Mouse (Mus musculus): ENCODE results near the gene Mrps34.
A peak's percentile ranks its signal among the peaks of the same experiment; 100 is the strongest.
"Not testable (repeated sequence)": the region's sequence is repeated elsewhere in the genome, so short reads cannot be mapped to it uniquely, and the experiment has no call there.

Mrps34 gene

GRCm38 (mm10) chr17:24900014-24900413 is 5.1 kb downstream of the Mrps34 start:
- no peak for DNase-seq

GRCm38 (mm10) chr17:24902124-24902523 is 7.2 kb downstream of the Mrps34 start:
- no peak for DNase-seq

DNA sequence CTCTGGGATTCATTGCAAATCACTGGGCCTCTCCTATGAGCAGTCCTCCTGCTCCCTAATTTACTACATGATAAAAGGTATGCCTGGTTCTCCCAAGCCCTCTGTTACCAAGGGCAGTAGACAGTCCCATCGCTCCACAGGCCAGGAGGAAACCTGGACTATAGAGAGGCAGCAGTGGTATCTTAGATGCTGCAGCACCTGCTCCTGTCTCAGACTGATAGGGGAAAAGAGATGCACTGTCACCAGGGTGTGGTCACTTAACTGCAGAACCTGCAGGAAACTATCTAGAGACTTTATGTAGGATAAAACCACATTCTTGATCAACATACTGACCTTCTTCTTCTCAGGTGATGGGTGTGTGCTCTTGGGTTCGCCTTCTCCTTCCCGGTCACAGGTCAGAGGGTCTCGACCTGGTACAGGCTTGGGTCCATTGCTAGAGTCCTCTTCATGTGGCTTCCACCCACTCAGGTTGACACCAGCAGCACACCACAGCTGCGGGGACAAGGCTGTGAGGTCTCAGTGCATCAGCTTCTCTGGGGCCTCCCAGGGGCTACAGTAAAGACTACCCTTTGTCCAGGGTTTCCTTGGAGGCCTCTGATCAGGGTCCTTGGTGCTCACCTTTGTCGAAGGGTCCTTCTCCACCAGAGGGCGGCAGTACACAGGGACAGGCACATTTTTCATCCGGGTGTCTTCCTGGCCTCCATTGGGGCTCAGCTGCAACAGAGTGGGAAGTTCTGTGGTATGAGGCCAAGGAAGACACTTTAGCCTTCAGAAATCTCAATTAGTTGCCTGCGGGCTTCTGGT is 8.0 kb downstream of the Mrps34 start:
- DNase-seq = no peak

- no peak for DNase-seq
These were observed 8.9 kb downstream of the Mrps34 start for GRCm38 (mm10) chr17:24903767-24904166.

GRCm38 (mm10) chr17:24907591-24907990 is 12.7 kb downstream of the Mrps34 start:
- DNase-seq = no peak

- DNase-seq = no peak
These were observed 19.1 kb downstream of the Mrps34 start for GRCm38 (mm10) chr17:24913984-24914383.

GRCm38 (mm10) chr17:24923246-24923645 is 28.3 kb downstream of the Mrps34 start:
- no peak for DNase-seq

- DNase-seq = no peak
These were observed 34.6 kb downstream of the Mrps34 start for GRCm38 (mm10) chr17:24929506-24929905.

DNA sequence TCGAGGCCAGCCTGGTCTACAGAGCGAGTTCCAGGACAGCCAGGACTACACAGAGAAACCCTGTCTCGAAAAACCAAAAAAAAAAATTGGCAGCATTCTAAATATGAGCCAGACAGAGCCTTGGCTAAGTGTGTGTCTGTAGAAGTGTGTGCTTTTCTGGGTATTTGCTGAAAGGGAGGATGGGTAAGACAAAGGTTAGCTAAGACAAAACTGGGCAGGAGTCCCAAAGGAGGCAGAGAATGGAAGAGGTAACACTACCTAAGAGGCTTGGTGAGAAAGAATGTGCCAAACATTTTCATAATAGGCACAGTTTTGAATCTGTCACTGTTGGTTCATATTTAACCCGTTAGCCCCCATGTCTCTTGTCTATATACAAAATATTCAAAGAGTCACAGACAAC is 37.5 kb downstream of the Mrps34 start:
- DNase-seq = no peak

- DNase-seq = no peak
These were observed 38.2 kb downstream of the Mrps34 start for GRCm38 (mm10) chr17:24933163-24933562.

- no peak for DNase-seq
These were observed 40.0 kb downstream of the Mrps34 start for GRCm38 (mm10) chr17:24934926-24935325.

- DNase-seq = no peak
These were observed 40.8 kb downstream of the Mrps34 start for GRCm38 (mm10) chr17:24935666-24936065.

GRCm38 (mm10) chr17:24936259-24937237 is 41.6 kb downstream of the Mrps34 start, which contains the start of gene Mapk8ip3:
Gene Mapk8ip3 (minus strand): TSS chr17:24936977.
- peak; percentile 98 for DNase-seq

DNA sequence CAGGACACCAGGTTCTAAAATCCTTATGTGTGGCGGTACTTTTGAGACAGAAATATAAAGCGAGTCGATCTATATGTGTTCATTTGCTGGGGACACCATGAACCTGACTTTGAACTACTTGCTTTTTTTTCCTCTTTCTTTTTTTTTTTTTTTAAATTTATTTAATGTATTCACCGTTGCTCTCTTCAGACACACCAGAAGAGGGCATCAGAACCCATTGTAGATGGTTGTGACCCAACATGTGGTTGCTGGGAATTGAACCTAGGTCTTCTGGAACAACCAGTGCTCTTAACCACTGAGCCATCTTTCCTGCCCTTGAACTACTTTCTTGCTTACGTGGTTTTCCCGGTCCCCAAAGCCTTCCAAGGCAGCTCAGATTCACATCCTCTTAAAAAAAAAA is 42.4 kb downstream of the Mrps34 start:
- no peak for DNase-seq

DNA sequence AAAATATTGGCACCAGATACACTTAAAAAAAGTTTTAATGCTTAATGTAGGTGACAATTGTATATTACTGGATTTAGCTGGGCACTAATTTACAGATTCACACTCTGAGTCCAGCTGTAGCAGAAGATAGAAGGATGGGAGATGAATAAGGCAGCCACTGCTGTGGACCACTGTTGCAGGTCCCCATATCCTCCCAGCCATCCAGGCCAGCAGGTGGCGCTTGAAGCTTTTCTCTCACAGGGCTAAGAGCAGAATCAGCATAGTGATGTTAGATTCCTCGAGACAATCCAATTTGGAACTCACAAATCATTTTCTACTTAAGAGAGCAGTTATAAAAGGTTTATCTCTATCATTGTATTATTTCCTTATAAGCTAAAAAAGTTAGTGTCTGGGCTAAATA is 47.5 kb downstream of the Mrps34 start:
- peak; percentile 69 for DNase-seq

DNA sequence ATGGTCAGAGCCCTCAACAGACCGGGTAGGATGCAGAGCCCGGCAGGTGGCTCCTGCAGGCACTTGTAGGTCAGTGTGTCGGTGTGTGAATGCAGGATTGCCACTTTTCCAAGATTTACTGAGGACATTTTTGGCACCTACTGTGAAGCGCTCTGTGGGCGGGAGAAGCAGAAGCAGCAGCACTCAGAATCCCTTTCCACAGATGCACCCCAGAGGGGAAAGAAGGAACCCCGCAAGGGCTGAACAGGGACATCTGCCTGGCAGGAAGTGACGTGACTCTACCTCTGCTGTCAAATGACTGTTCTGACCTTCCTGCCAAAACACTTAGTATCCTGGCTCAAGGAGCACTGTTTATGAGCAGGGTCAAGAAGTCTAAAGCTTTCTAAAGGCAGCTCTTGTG is 48.1 kb downstream of the Mrps34 start:
- DNase-seq = no peak

DNA sequence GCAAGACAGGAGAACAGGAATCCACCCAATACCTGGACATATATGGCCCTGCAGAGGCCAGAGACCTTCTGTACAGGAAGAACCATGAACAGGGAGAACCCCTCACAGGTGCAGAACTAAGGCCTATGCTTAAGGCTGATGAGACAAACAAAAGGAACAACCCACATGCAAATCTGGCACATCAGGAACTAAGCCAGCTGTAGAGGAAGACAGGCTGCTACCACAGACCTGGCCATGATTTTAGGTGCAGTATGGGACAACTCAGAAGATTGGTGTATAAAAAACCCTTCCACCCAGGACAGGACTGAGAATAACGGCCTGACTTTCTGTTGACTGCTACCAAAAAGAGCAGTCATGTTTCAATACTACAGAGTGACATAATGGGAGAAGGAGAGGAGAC is 48.7 kb downstream of the Mrps34 start:
- not testable (repeated sequence) for DNase-seq

All from lung, postnatal 10 days (tissue).